In genomic region chr15:36381228-36381671, GRCm38 (mm10) we compare ENCODE assay signal across 10 mouse cellular contexts.
A peak's percentile ranks its signal among the peaks of the same experiment; 100 is the strongest.
DNase-seq lines count a peak whose midpoint lies in the region; ATAC-seq and TF ChIP-seq lines count a peak whose summit lies in the region.
"Had no signal": no experiment of that assay in that cellular context is flagged by ENCODE, and none has a peak within 500 bp of the region (broad histone marks: within the 10 kb centered on the region; RNA-seq: fewer than 3 reads in every experiment).

No protein-coding gene starts in this region.

- no peak for ATAC-seq in lung, postnatal 0 days
- ATAC-seq in liver, embryonic 16.5 days (ENCODE audit: low read depth), result peak; percentile 84
- ATAC-seq in stomach, embryonic 16.5 days (ENCODE audit: insufficient read depth, low FRiP score), result no peak

- 11% methylated on average over 8 of the region's 8 CpGs for WGBS in lung, postnatal 0 days
- 4% methylated on average over 8 of the region's 8 CpGs for WGBS in hindbrain, embryonic 10.5 days
- WGBS in liver, embryonic 16.5 days (ENCODE audit: insufficient replicate concordance), result 4% methylated on average over 8 of the region's 8 CpGs
- WGBS in stomach, embryonic 16.5 days, result 5% methylated on average over 8 of the region's 8 CpGs

- H3K27ac ChIP-seq in lung, postnatal 0 days (ENCODE audit: low read length), result no peak overlapping the region
- no peak overlapping the region for H3K27ac ChIP-seq in hindbrain, embryonic 10.5 days
- no peak overlapping the region for H3K27ac ChIP-seq in liver, embryonic 16.5 days (ENCODE audit: low read length)
- H3K27ac ChIP-seq in stomach, embryonic 16.5 days (ENCODE audit: low read length), result no peak overlapping the region

- no peak for TF ChIP-seq CTCF in lung, postnatal 0 days (IDR thresholded peaks at IDR 0.05)

- H3K4me1 ChIP-seq in lung, postnatal 0 days (ENCODE audit: insufficient read depth, low read depth, low read length), result no peaks in the 10 kb centered on the region; the same call in 1 of the 2 replicates
- peaks cover 11% of the 10 kb centered on the region for H3K4me1 ChIP-seq in hindbrain, embryonic 10.5 days (replicated peaks)
- peaks cover 12% of the 10 kb centered on the region for H3K4me1 ChIP-seq in liver, embryonic 16.5 days (ENCODE audit: control insufficient read depth, low read depth, low read length)
- H3K4me1 ChIP-seq in stomach, embryonic 16.5 days (ENCODE audit: control insufficient read depth, insufficient read depth, low read length), result 0 out of 2 replicates have a peak, but pooled peaks cover 6% of the 10 kb centered on the region

- no peak for DNase-seq in lung, postnatal 0 days (ENCODE audit: low spot score)
- DNase-seq in lung, postnatal 14 days, result no peak
- no peak for DNase-seq in hindbrain, embryonic 10.5 days (ENCODE audit: low spot score)
- no peak for DNase-seq in ovary, postnatal 14 days (ENCODE audit: low spot score)
- DNase-seq in cerebellum, adult 8-10 months, result no peak
- no peak for DNase-seq in adrenal gland, adult (ENCODE audit: inconsistent age in 2 of 2, low spot score in 1 of 2)
- DNase-seq: thymus, adult 18-20 months had no signal

- no peak overlapping the region for H3K4me3 ChIP-seq in lung, postnatal 0 days (ENCODE audit: low read depth, low read length)
- peak overlapping the region; percentile 43 for H3K4me3 ChIP-seq in hindbrain, embryonic 10.5 days
- peak overlapping the region; percentile 12 for H3K4me3 ChIP-seq in liver, embryonic 16.5 days (ENCODE audit: low read depth, low read length)
- peak overlapping the region; percentile 11; the same call in 1 of the 2 replicates for H3K4me3 ChIP-seq in stomach, embryonic 16.5 days (replicated peaks; ENCODE audit: low read length)
- H3K4me3 ChIP-seq: megakaryocyte, embryonic 14.5 days had no signal

- no peak for TF ChIP-seq EP300 in lung, postnatal 0 days (IDR thresholded peaks at IDR 0.05)

- H3K27me3 ChIP-seq in lung, postnatal 0 days (replicated peaks; ENCODE audit: insufficient read depth, low read length), result no peaks in the 10 kb centered on the region
- H3K27me3 ChIP-seq in hindbrain, embryonic 10.5 days (ENCODE audit: insufficient read depth, poor library complexity, severe bottlenecking), result peaks cover 25% of the 10 kb centered on the region
- peaks cover 11% of the 10 kb centered on the region for H3K27me3 ChIP-seq in liver, embryonic 16.5 days (ENCODE audit: control insufficient read depth, insufficient read depth, low read depth, low read length)
- no peaks in the 10 kb centered on the region for H3K27me3 ChIP-seq in stomach, embryonic 16.5 days (ENCODE audit: control insufficient read depth, insufficient read depth, low read length)

- no peaks in the 10 kb centered on the region for H3K36me3 ChIP-seq in lung, postnatal 0 days (ENCODE audit: insufficient read depth, low read length)
- no peaks in the 10 kb centered on the region for H3K36me3 ChIP-seq in hindbrain, embryonic 10.5 days
- H3K36me3 ChIP-seq in liver, embryonic 16.5 days (ENCODE audit: control insufficient read depth, insufficient read depth), result no peaks in the 10 kb centered on the region
- no peaks in the 10 kb centered on the region for H3K36me3 ChIP-seq in stomach, embryonic 16.5 days (ENCODE audit: control insufficient read depth, insufficient read depth, low read length)

- H3K4me2 ChIP-seq in lung, postnatal 0 days (replicated peaks; ENCODE audit: low read depth, low read length), result peak overlapping the region; percentile 33
- peak overlapping the region; percentile 56 for H3K4me2 ChIP-seq in liver, embryonic 16.5 days (ENCODE audit: low read depth, low read length)
- H3K4me2 ChIP-seq in stomach, embryonic 16.5 days (ENCODE audit: low read depth, low read length), result peak overlapping the region; percentile 36

- no peaks in the 10 kb centered on the region for H3K9me3 ChIP-seq in lung, postnatal 0 days (ENCODE audit: low read length)
- H3K9me3 ChIP-seq in hindbrain, embryonic 10.5 days, result no peaks in the 10 kb centered on the region
- H3K9me3 ChIP-seq in liver, embryonic 16.5 days (replicated peaks; ENCODE audit: control insufficient read depth, low read length), result no peaks in the 10 kb centered on the region; the same call in 1 of the 2 replicates
- H3K9me3 ChIP-seq in stomach, embryonic 16.5 days (replicated peaks; ENCODE audit: control insufficient read depth, low read length), result no peaks in the 10 kb centered on the region

- no peak overlapping the region for H3K9ac ChIP-seq in lung, postnatal 0 days (replicated peaks; ENCODE audit: low read depth)
- no peak overlapping the region for H3K9ac ChIP-seq in liver, embryonic 16.5 days (ENCODE audit: low read depth, low read length)
- 0 out of 2 replicates have a peak overlapping the region, but pooled peaks have one; percentile 29 for H3K9ac ChIP-seq in stomach, embryonic 16.5 days (ENCODE audit: low read length)
